Mouse (Mus musculus) heart, postnatal 0 days (tissue): ENCODE results near the gene Lca5. TPM values are rescaled to one million over a fixed set of nuclear protein-coding genes. Genes with fewer than 3 reads are reported as not detected.

Experiments used
- ATAC-seq: fragments of 200-750 bp; cut with Nextera tagmentation; 2 replicates; pipeline ENCODE4 v1.8.0; 2017; ENCODE audit warnings: low read depth, moderate number of reproducible peaks, moderate library complexity; ENCODE audit not compliant: insufficient read depth
- DNase-seq: peaks from one replicate; pipeline ENCODE4 v3.0.0-alpha.2; 2016; ENCODE audit warnings: low spot score
- H3K27ac ChIP-seq: fragments of 300-500 bp; sonication (generic); 2 replicates; pipeline ENCODE4 v1.5.1; 2014; ENCODE audit warnings: low read depth, mild to moderate bottlenecking
- H3K27me3 ChIP-seq: fragments of 300-500 bp; sonication (generic); 2 replicates; pipeline ENCODE4 v1.6.1; 2014; ENCODE audit warnings: low read length, mixed read lengths; ENCODE audit not compliant: control insufficient read depth, insufficient read depth
- H3K36me3 ChIP-seq: fragments of 300-500 bp; sonication (generic); replicated peaks from 2 replicates; pipeline ENCODE4 v1.6.1; 2014; ENCODE audit warnings: low read length, mixed read lengths; ENCODE audit not compliant: control insufficient read depth, insufficient read depth
- H3K4me1 ChIP-seq: fragments of 300-500 bp; sonication (generic); 2 replicates; pipeline ENCODE4 v1.6.1; 2014; ENCODE audit warnings: antibody characterized with exemption; ENCODE audit not compliant: control insufficient read depth, insufficient read depth
- H3K4me2 ChIP-seq: fragments of 300-500 bp; sonication (generic); 2 replicates; pipeline ENCODE4 v1.6.1; 2014; ENCODE audit warnings: low read depth, mild to moderate bottlenecking, low read length, moderate library complexity
- H3K4me3 ChIP-seq: fragments of 300-500 bp; sonication (generic); 2 replicates; pipeline ENCODE4 v1.5.1; 2014; ENCODE audit warnings: low read depth, low read length
- H3K9ac ChIP-seq: fragments of 300-500 bp; sonication (generic); replicated peaks from 2 replicates; pipeline ENCODE4 v1.6.1; 2014; ENCODE audit warnings: low read depth, low read length, mixed read lengths
- H3K9me3 ChIP-seq: fragments of 300-500 bp; sonication (generic); replicated peaks from 2 replicates; pipeline ENCODE4 v1.6.1; 2016; ENCODE audit warnings: low read length; ENCODE audit not compliant: control insufficient read depth
- CTCF ChIP-seq: IDR thresholded peaks from 2 replicates; pipeline ENCODE4 v1.5.1; 2016; ENCODE audit warnings: antibody characterized with exemption, control low read depth, low read depth
- EP300 ChIP-seq: IDR thresholded peaks from 2 replicates; pipeline ENCODE4 v1.6.1; 2016; ENCODE audit warnings: antibody characterized with exemption, low read depth
- WGBS: fragments of 180-500 bp; shearing (Covaris S2); extraction: QIAGEN DNeasy Blood & Tissue Kit; methylation state at CpG from one replicate; pipeline ENCODE4 v1.1.7; 2014; 5-methylcytosine and 5-hydroxymethylcytosine counted together
- polyA plus RNA-seq: library from polyadenylated mRNA; unstranded; fragments of >200 nt; fragmentation: Nextera tagmentation; extraction: Ambion mirVana; gene quantifications from 2 replicates; pipeline ENCODE4 v1.2.1, GENCODE M21; 2015
- total RNA-seq: library from RNA; depleted of rRNA; stranded (reverse); fragments of >200 nt; gene quantifications from 2 replicates; pipeline ENCODE4 v1.2.3, GENCODE M21; 2014; ENCODE audit warnings: low replicate concordance

Gene Lca5
- total and polyA plus RNA-seq, 2 experiments from 2014 or later: 0.50 to 4.2 TPM

DNA sequence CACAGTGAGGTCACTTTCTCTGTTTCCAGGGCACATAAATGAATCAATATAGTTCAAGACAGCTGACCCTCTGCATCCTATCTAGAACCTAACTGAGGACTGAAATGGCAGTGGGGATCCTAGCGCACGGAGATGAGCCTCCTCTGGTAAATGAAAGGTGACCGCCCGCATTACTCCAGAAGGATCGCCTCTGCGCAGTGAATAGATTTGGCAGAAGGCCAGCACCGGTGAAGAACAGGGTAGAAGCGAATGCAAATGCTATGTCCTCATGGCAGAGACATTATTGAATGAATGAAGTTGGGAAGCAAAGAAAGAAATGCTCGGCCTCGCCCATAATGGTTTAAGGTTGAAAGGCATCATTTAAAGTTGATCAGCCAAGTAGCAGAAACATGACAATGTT is 61.3 kb downstream of the Lca5 start:
- DNase-seq (no peak), ATAC-seq (no peak)
- H3K4me2 ChIP-seq: no peak overlapping the region
- TF ChIP-seq EP300: no peak
- TF ChIP-seq CTCF: no peak
- H3K4me1 ChIP-seq: no peaks in the 10 kb centered on the region
- H3K4me3 ChIP-seq: no peak overlapping the region
- H3K27ac ChIP-seq: no peak overlapping the region
- no peak overlapping the region for H3K9ac ChIP-seq
- no peaks in the 10 kb centered on the region for H3K36me3 ChIP-seq
- no peaks in the 10 kb centered on the region for H3K27me3 ChIP-seq
- no peaks in the 10 kb centered on the region for H3K9me3 ChIP-seq
- WGBS: 66% methylated on average over 10 of the region's 10 CpGs

DNA sequence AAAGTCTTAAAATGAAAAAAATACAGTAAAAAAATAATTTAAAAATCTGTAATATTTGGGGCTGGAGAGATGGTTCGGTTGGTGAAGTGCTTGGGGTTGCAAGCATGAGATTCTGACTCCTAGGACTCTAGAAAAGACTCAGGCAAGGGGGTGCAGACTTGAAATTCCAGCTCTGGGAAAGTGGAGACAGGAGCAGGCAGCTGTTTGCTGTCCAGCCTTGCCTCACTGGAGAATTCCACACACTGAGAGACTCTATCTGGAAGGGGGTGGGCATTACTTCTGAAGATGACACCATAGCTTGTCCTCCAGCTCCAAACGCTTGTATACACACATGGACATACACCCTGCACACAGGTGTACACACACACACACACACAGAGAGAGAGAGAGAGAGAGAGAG is 63.8 kb downstream of the Lca5 start:
- no peak overlapping the region for H3K4me3 ChIP-seq
- no peaks in the 10 kb centered on the region for H3K9me3 ChIP-seq
- DNase-seq: no peak
- no peaks in the 10 kb centered on the region for H3K27me3 ChIP-seq
- no peak overlapping the region for H3K9ac ChIP-seq
- no peak overlapping the region for H3K4me2 ChIP-seq
- ATAC-seq: no peak
- no peak overlapping the region for H3K27ac ChIP-seq
- 56% methylated on average over 2 of the region's 2 CpGs for WGBS
- H3K4me1 ChIP-seq: no peaks in the 10 kb centered on the region
- no peak for TF ChIP-seq CTCF
- no peak for TF ChIP-seq EP300
- H3K36me3 ChIP-seq: no peaks in the 10 kb centered on the region

DNA sequence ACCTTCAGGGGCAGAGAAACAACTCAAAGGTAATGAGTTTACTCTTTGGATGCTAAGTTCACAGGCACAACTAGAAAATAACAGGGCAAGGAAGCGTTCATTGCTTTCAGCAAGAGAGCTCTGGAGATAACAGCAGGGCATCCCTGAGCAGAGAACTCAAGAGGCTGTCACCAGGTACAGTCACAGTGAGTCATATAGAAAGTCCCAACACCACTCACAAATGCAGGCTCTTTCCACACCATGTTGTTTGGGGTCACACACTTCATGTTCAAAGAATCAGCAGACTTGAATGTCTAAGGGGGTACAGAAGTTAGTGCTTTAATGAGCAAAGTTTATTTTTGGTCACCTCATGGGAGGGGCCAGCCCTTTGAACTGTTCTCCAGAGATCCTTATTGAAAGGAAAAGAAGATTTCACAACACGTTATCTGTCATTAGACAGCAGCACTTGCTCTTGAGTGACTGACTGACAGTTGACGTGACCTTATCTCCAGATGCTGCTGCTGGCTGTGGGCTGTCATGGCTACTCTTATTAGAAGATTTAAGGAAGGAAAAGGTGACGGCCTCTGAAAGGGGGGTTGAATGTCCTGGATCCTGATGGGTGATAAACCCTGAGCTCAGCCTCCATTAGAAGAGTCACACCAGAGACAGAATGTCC is 65.3 kb downstream of the Lca5 start:
- Histone ChIP-seq H3K4me1 (no peaks in the 10 kb centered on the region), H3K4me2 (no peak overlapping the region), H3K36me3 (no peaks in the 10 kb centered on the region), H3K9ac (no peak overlapping the region), H3K27me3 (no peaks in the 10 kb centered on the region), H3K9me3 (no peaks in the 10 kb centered on the region), H3K4me3 (no peak overlapping the region), H3K27ac (no peak overlapping the region)
- TF ChIP-seq CTCF (no peak), EP300 (no peak)
- DNase-seq (no peak), ATAC-seq (no peak)
- WGBS: 34% methylated on average over 4 of the region's 4 CpGs

DNA sequence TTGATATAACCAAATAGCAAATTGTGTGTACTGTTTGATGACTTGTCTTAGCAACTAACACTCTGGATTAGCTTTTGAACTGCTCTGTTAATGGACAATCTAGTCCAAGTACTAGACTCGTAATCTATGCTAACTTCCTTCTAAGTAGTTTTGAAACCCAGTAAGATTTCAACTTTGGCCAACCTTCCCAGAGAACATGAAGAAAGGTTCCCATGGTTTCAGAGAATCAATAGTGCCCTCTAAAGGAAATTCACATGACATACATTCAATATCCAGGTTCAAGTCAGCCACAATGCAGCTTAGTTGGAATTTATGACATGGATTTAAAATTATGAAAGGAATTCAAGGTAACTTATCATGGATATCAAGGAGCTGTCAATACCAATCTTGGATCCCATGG is 70.0 kb downstream of the Lca5 start:
- WGBS: 36% methylated on average over 1 of the region's 1 CpGs
- ATAC-seq (no peak), DNase-seq (no peak)
- no peaks in the 10 kb centered on the region for H3K9me3 ChIP-seq
- H3K36me3 ChIP-seq: no peaks in the 10 kb centered on the region
- TF ChIP-seq EP300: no peak
- peak; percentile 31 for TF ChIP-seq CTCF
- H3K4me3 ChIP-seq: no peak overlapping the region
- no peaks in the 10 kb centered on the region for H3K4me1 ChIP-seq
- H3K9ac ChIP-seq: no peak overlapping the region
- no peak overlapping the region for H3K27ac ChIP-seq
- H3K27me3 ChIP-seq: no peaks in the 10 kb centered on the region
- no peak overlapping the region for H3K4me2 ChIP-seq

DNA sequence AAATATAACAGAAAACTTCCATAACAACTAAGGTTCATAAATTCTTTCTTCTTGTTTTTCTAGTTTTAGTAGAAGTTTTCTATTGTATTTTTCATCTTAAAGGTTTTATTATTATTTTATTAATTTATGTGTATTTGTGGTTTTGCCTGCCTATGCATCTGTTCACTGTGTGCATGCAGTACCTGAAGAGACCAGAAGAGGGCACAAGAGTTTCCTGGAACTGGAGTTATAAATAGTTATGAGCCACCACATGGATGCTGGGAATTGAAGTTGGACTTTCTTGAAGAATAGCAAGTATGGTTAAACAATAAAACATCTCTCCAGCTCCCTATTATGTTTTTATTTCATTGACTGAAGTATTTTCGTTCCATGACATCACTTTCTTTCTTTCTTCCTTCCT is 72.7 kb downstream of the Lca5 start:
- no peak for DNase-seq
- no peak for ATAC-seq
- Histone ChIP-seq H3K9me3 (no peaks in the 10 kb centered on the region), H3K27me3 (no peaks in the 10 kb centered on the region), H3K9ac (no peak overlapping the region), H3K4me1 (no peaks in the 10 kb centered on the region), H3K4me3 (no peak overlapping the region), H3K36me3 (no peaks in the 10 kb centered on the region), H3K4me2 (no peak overlapping the region), H3K27ac (no peak overlapping the region)
- WGBS: 82% methylated on average over 1 of the region's 1 CpGs
- TF ChIP-seq EP300 (no peak), CTCF (peak; percentile 50)

DNA sequence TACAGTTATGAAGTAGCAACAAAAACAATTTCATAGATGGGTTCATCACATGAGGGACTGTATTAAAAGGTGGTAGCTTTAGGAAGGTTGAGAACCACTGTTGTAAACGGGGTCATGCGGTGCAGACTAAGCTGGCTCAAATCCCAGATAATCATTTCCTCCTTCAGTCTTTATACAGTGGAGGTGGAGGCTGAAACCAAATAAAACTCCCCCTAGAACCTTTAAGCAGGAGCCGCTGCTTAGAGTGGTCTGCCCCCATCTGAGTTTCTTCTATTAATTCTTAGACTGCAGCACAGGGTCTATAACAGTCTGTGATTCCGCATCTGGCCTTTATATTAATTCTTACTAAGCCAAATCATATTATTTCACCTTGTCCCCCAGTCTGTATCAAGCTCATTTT is 85.1 kb downstream of the Lca5 start:
- TF ChIP-seq CTCF: no peak
- no peak for TF ChIP-seq EP300
- no peak overlapping the region for H3K9ac ChIP-seq
- ATAC-seq (no peak), DNase-seq (no peak)
- no peak overlapping the region for H3K27ac ChIP-seq
- H3K4me3 ChIP-seq: no peak overlapping the region
- WGBS: 56% methylated on average over 4 of the region's 4 CpGs
- no peaks in the 10 kb centered on the region for H3K9me3 ChIP-seq
- H3K4me2 ChIP-seq: no peak overlapping the region
- H3K36me3 ChIP-seq: no peaks in the 10 kb centered on the region
- H3K4me1 ChIP-seq: peaks cover 3% of the 10 kb centered on the region; the same call in 1 of the 2 replicates
- H3K27me3 ChIP-seq: no peaks in the 10 kb centered on the region
